Mouse (Mus musculus) adrenal gland, postnatal 14 days (tissue): ENCODE data around the gene S1pr5. TPM values are rescaled to one million over a fixed set of nuclear protein-coding genes. Genes with fewer than 3 reads are reported as not detected.
"Not testable (repeated sequence)": the region's sequence is repeated elsewhere in the genome, so short reads cannot be mapped to it uniquely, and the experiment has no call there.

Experiments
- DNase-seq: peaks from one replicate; pipeline ENCODE4 v3.0.0; 2021; ENCODE audit warnings: mixed read lengths
- long read RNA-seq, 2 experiments: library from polyadenylated mRNA; stranded (forward); transcript quantifications; one replicate each; pipeline ENCODE4 v2.0.0; 2021
- total RNA-seq: library from RNA; stranded (reverse); gene quantifications from 2 replicates; pipeline ENCODE4 v1.2.3, GENCODE M21; 2021

Gene S1pr5
- total RNA-seq = 1.8 and 2.3 TPM in 2 replicates
- long read RNA-seq, experiment 1, partial matches to known transcripts = 1 of 3 reads
- long read RNA-seq, experiment 1, other reads (novel, unspliced or antisense) = 1 of 3 reads
- long read RNA-seq, experiment 2, partial matches to known transcripts = 1 of 3 reads
- long read RNA-seq, experiment 2, other reads (novel, unspliced or antisense) = 0 of 3 reads

GRCm38 (mm10) chr9:21248326-21248725 lies at the start of gene S1pr5:
S1pr5 (minus strand) TSS chr9:21248443.
- DNase-seq = peak; percentile 83

GRCm38 (mm10) chr9:21292271-21292670 lies 44.0 kb upstream of the S1pr5 start:
- no peak for DNase-seq

DNA sequence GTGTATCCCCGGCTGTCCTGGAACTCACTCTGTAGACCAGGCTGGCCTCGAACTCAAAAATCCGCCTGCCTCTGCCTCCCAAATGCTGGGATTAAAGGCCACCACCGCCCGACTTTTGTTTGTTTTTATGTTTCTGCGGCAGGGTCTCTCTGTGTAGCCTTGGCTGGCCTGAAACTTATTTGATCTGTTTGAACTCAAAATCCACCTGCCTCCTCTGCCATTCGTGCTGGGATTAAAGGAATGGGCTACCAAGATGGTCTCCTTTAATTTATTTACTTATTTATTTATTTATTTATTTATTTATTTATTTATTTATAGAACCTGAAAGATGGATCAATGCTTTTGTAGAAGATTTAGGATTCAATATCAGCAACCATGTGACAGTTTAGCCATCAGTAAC lies 43.6 kb upstream of the S1pr5 start:
- DNase-seq = not testable (repeated sequence)

GRCm38 (mm10) chr9:21291022-21291787 lies 43.0 kb upstream of the S1pr5 start, which contains the start of gene Cdkn2d:
Cdkn2d (minus strand) TSS chr9:21291407.
- DNase-seq = peak; percentile 100

DNA sequence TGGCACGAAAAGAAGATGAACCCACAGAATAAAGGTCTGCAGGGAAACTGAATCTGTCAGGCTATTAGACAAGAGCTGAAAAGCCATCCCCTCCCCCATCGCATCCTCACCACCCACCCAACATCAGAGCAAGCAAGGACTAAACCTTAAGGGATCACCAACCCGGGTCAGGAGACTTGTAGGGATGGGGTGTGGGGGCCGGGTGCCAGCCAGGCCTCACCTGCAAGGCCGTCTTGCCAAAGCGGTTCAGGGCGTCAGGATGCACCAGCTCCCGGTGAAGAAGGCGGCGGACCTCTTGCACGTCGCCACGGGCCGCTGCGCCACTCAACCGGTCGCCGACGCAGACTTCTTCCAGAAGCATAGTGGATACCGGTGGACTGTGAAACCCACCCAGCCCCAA lies 42.3 kb upstream of the S1pr5 start:
- no peak for DNase-seq

- DNase-seq = no peak
These were observed 41.1 kb upstream of the S1pr5 start for GRCm38 (mm10) chr9:21289337-21289671.

GRCm38 (mm10) chr9:21288404-21289336 lies 40.4 kb upstream of the S1pr5 start:
- peak; percentile 58 for DNase-seq

- peak; percentile 99 for DNase-seq
These were observed 39.5 kb upstream of the S1pr5 start, which contains the start of gene Kri1 for GRCm38 (mm10) chr9:21287571-21288402. Kri1 (minus strand) TSS chr9:21287969.

DNA sequence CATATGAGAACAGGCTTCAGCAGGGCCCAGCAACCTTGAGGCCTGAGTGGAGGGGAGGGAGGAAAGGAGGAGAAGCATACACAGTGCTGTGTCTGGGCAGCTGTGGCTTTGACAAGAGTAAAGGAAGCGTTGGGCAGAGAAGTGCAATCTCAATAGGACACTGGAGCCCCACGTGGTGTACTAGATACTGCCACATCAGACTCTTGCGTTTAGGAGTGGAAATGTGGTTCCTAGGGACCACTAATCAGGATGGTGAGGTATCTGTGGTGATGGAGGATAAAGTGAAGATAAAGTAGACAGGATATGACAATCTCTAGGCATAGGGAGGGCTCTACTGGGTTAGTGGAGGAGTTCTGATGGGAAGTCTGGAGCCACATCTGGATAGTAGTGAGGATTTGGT lies 38.5 kb upstream of the S1pr5 start:
- no peak for DNase-seq

- DNase-seq = no peak
These were observed 35.8 kb upstream of the S1pr5 start for GRCm38 (mm10) chr9:21283994-21284393.

GRCm38 (mm10) chr9:21283591-21283990 lies 35.3 kb upstream of the S1pr5 start:
- no peak for DNase-seq

GRCm38 (mm10) chr9:21277776-21278175 lies 29.5 kb upstream of the S1pr5 start:
- DNase-seq = peak; percentile 63

- DNase-seq = no peak
These were observed 28.1 kb upstream of the S1pr5 start for GRCm38 (mm10) chr9:21276307-21276706.

DNA sequence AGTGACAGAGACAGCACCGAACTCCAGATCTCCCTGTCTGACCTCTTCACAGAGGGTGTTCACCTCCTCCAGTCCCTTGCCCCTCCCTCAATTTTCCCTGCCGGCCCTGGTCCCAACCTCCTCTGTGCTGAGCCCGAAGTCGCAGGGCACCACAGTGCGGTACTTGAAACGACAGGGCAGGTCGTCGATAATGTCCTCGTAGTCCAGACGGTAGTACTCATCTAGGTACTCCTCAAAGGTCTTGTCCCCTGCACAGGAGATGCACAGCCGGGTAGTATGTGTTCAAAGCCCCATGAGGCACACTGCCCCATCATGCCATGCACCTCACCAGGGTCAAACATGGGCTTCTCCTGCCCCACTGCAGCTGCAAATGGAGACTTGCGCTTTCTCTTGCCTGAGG lies 27.5 kb upstream of the S1pr5 start:
- no peak for DNase-seq

- no peak for DNase-seq
These were observed 26.9 kb upstream of the S1pr5 start for GRCm38 (mm10) chr9:21275013-21275710.

- no peak for DNase-seq
These were observed 26.1 kb upstream of the S1pr5 start for GRCm38 (mm10) chr9:21274336-21274735.

- DNase-seq = no peak
These were observed 25.4 kb upstream of the S1pr5 start for GRCm38 (mm10) chr9:21273520-21274228.

- no peak for DNase-seq
These were observed 24.9 kb upstream of the S1pr5 start for GRCm38 (mm10) chr9:21273094-21273493.

DNA sequence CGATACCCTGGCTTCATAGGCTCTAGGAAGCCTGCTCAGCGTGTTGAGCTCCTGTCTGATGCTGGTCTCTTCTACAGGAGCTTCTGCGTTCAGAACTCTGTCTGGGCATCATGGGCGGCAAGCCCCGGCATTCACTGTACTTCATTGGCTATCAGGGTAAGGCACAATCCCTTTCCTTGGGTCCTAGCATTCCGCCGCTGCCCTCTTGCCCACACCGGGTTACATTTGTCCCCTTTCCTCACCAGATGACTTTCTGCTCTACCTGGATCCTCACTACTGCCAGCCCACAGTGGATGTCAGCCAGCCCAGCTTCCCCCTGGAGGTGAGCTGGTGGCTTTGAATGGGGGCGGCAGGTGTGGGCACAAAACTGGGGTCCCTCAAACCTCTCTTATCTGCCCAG lies 24.1 kb upstream of the S1pr5 start:
- no peak for DNase-seq

DNA sequence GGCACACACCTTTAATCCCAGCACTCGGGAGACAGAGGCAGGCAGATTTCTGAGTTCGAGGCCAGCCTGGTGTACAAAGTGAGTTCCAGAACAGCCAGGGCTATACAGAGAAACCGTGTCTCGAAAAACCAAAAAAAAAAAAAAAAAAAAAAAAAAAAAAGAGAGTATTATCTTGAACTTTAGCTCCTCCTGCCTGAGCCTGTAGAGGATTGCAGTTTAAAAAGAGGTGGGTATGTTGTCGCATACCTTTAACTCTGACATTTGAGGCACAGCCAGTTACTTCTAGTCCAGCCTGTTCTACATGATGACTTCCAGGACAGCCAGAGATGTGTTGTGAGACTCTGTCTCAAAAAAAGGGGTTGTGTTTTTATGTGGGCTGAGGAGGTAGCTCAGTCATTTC lies 21.3 kb upstream of the S1pr5 start:
- DNase-seq = not testable (repeated sequence)

DNA sequence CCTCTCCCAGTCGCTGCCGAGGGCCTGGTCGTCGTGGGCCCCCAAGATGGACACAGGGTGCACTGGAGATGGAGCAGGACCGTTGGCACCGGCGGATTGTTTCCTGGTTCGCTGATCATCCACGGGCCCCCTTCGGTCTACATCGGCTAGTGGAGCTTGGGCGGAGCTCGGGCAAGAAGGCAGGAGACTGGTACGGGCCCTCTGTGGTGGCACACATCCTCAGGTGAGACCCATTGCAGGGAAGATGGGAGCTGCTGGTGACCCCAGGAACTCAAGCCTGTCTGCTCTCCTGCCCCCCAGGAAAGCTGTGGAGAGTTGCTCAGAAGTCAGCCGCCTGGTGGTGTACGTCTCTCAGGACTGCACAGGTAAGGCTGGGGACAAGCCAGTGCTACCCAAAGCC lies 20.1 kb upstream of the S1pr5 start:
- DNase-seq = no peak
